Mouse (Mus musculus) lung, embryonic 15.5 days (tissue): ENCODE measurements at regions not wholly inside any gene's neighbourhood (a gene's known extent, or its start where the extent isn't known, plus 50 kb on each side); places are given as distances from the start of the nearest gene placed in this dataset.

Source experiments
- ATAC-seq: fragments of 200-750 bp; cut with Nextera tagmentation; 2 replicates; pipeline ENCODE4 v1.8.0; 2017; ENCODE audit warnings: moderate number of reproducible peaks, borderline replicate concordance; ENCODE audit not compliant: low FRiP score, low TSS enrichment; ENCODE audit errors: extremely low read depth
- H3K27ac ChIP-seq: fragments of 300-500 bp; sonication (generic); 2 replicates; pipeline ENCODE4 v1.5.1; 2015; ENCODE audit warnings: moderate library complexity, mild to moderate bottlenecking, inconsistent platforms
- H3K27me3 ChIP-seq: fragments of 300-500 bp; sonication (generic); 2 replicates; pipeline ENCODE4 v1.6.1; 2015; ENCODE audit warnings: inconsistent platforms
- H3K36me3 ChIP-seq: fragments of 300-500 bp; sonication (generic); 2 replicates; pipeline ENCODE4 v1.6.1; 2015; ENCODE audit warnings: inconsistent platforms
- H3K4me1 ChIP-seq: fragments of 300-500 bp; sonication (generic); 2 replicates; pipeline ENCODE4 v1.6.1; 2015; ENCODE audit warnings: inconsistent platforms
- H3K4me2 ChIP-seq: fragments of 300-500 bp; sonication (generic); 2 replicates; pipeline ENCODE4 v1.6.1; 2015; ENCODE audit warnings: inconsistent platforms, mild to moderate bottlenecking, moderate library complexity
- H3K4me3 ChIP-seq: fragments of 300-500 bp; sonication (generic); 2 replicates; pipeline ENCODE4 v1.5.1; 2015; ENCODE audit warnings: mild to moderate bottlenecking, inconsistent platforms
- H3K9ac ChIP-seq: fragments of 300-500 bp; sonication (generic); 2 replicates; pipeline ENCODE4 v1.6.1; 2015; ENCODE audit warnings: inconsistent platforms
- H3K9me3 ChIP-seq: fragments of 300-500 bp; sonication (generic); 2 replicates; pipeline ENCODE4 v1.6.1; 2016; ENCODE audit warnings: inconsistent platforms
- WGBS: fragments of 180-500 bp; shearing (Covaris S2); methylation state at CpG from one replicate; pipeline ENCODE4 v1.1.7; 2015; 5-methylcytosine and 5-hydroxymethylcytosine counted together

- Histone ChIP-seq H3K4me3 (no peak overlapping the region), H3K27ac (no peak overlapping the region), H3K9ac (no peak overlapping the region), H3K4me1 (0 out of 2 replicates have a peak, but pooled peaks cover 7% of the 10 kb centered on the region), H3K9me3 (no peaks in the 10 kb centered on the region), H3K27me3 (no peaks in the 10 kb centered on the region), H3K36me3 (no peaks in the 10 kb centered on the region), H3K4me2 (no peak overlapping the region)
- no peak for ATAC-seq
- 27% methylated on average over 6 of the region's 6 CpGs for WGBS
These were observed 166.3 kb upstream of the Lsm8 start for GRCm38 (mm10) chr6:18682043-18682442.

- no peaks in the 10 kb centered on the region for H3K27me3 ChIP-seq
- no peak overlapping the region for H3K4me3 ChIP-seq
- H3K4me2 ChIP-seq: no peak overlapping the region
- WGBS: 40% methylated on average over 11 of the region's 11 CpGs
- H3K4me1 ChIP-seq: no peaks in the 10 kb centered on the region
- no peak; the same call in 1 of the 2 replicates for ATAC-seq
- H3K9me3 ChIP-seq: no peaks in the 10 kb centered on the region
- H3K9ac ChIP-seq: no peak overlapping the region
- H3K27ac ChIP-seq: no peak overlapping the region
- no peaks in the 10 kb centered on the region for H3K36me3 ChIP-seq
These were observed 159.6 kb upstream of the Lsm8 start for GRCm38 (mm10) chr6:18688652-18689348.

DNA sequence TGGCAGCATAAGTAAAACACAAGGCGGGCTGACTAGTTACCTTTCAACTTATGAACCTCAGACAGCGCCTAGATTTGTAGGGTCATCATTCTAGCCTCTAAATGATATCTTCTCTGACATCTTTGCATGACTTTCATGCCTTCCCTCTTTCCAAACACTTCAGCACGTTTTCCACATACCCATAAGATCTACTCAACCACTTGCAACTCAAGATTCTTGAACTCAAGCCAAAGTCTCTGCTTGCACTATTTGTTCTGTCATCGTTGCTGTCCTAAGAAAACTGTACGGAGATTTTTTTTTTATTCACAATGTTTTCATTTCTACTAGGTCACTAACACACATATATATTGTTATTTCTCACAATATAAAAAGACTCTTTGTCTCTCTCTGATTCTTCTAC is 150.8 kb upstream of the Lsm8 start:
- no peaks in the 10 kb centered on the region for H3K9me3 ChIP-seq
- WGBS: 34% methylated on average over 5 of the region's 5 CpGs
- H3K36me3 ChIP-seq: no peaks in the 10 kb centered on the region
- no peak for ATAC-seq
- H3K4me3 ChIP-seq: no peak overlapping the region
- peaks cover 12% of the 10 kb centered on the region; the same call in 1 of the 2 replicates for H3K4me1 ChIP-seq
- no peak overlapping the region for H3K27ac ChIP-seq
- no peaks in the 10 kb centered on the region for H3K27me3 ChIP-seq
- no peak overlapping the region for H3K4me2 ChIP-seq
- no peak overlapping the region for H3K9ac ChIP-seq

- H3K27ac ChIP-seq: no peak overlapping the region
- no peak overlapping the region for H3K4me3 ChIP-seq
These were observed 149.2 kb upstream of the Lsm8 start for GRCm38 (mm10) chr6:18698989-18699728.

GRCm38 (mm10) chr6:18699729-18700386 is 148.5 kb upstream of the Lsm8 start:
- Histone ChIP-seq H3K4me3 (no peak overlapping the region), H3K9me3 (no peaks in the 10 kb centered on the region), H3K27me3 (no peaks in the 10 kb centered on the region), H3K27ac (no peak overlapping the region), H3K4me1 (peaks cover 12% of the 10 kb centered on the region; the same call in 1 of the 2 replicates), H3K4me2 (no peak overlapping the region), H3K9ac (no peak overlapping the region), H3K36me3 (no peaks in the 10 kb centered on the region)
- no peak for ATAC-seq
- WGBS: 38% methylated on average over 12 of the region's 12 CpGs

More at GRCm38 (mm10) chr6:18698989-18699728, 149.2 kb upstream of the Lsm8 start:
- Histone ChIP-seq H3K9ac (no peak overlapping the region), H3K9me3 (no peaks in the 10 kb centered on the region), H3K4me2 (no peak overlapping the region), H3K36me3 (no peaks in the 10 kb centered on the region), H3K4me1 (peaks cover 12% of the 10 kb centered on the region; the same call in 1 of the 2 replicates), H3K27me3 (no peaks in the 10 kb centered on the region)
- ATAC-seq: no peak
- 40% methylated on average over 4 of the region's 4 CpGs for WGBS

DNA sequence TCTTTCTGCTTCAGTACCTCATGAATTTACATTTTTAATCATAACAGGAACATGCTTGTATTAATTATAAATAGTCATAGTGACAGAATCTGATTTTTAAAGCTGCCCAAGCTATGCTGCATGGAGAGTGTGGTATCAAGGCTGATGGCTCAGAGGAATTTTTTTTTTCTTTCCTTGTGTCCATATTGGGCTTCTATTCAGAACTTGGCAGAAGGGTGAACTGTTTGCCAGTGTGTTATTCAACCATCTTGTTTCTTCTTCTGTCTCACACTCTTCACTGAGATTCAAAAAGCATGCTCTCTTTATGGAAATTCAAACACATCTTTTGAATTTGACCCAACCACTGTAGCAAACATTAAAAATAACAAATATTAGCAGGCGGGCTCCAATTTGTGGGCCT is 137.6 kb upstream of the Lsm8 start:
- no peaks in the 10 kb centered on the region for H3K27me3 ChIP-seq
- no peaks in the 10 kb centered on the region for H3K9me3 ChIP-seq
- H3K4me2 ChIP-seq: no peak overlapping the region
- H3K4me1 ChIP-seq: no peaks in the 10 kb centered on the region
- WGBS: 95% methylated on average over 1 of the region's 1 CpGs
- H3K4me3 ChIP-seq: no peak overlapping the region
- no peak overlapping the region for H3K9ac ChIP-seq
- no peak overlapping the region for H3K27ac ChIP-seq
- H3K36me3 ChIP-seq: no peaks in the 10 kb centered on the region
- ATAC-seq: no peak

GRCm38 (mm10) chr6:18748859-18749258 is 99.5 kb upstream of the Lsm8 start:
- WGBS: 75% methylated on average over 2 of the region's 2 CpGs
- H3K9ac ChIP-seq: no peak overlapping the region
- no peak for ATAC-seq

GRCm38 (mm10) chr6:18764536-18764935 is 83.8 kb upstream of the Lsm8 start:
- H3K9ac ChIP-seq: no peak overlapping the region
- no peak overlapping the region for H3K4me3 ChIP-seq
- no peaks in the 10 kb centered on the region for H3K27me3 ChIP-seq
- no peak overlapping the region for H3K4me2 ChIP-seq
- no peaks in the 10 kb centered on the region for H3K36me3 ChIP-seq
- H3K27ac ChIP-seq: no peak overlapping the region
- H3K9me3 ChIP-seq: no peaks in the 10 kb centered on the region
- H3K4me1 ChIP-seq: no peaks in the 10 kb centered on the region
- 89% methylated on average over 2 of the region's 2 CpGs for WGBS
- ATAC-seq: no peak

More at GRCm38 (mm10) chr6:18748859-18749258, 99.5 kb upstream of the Lsm8 start:
- Histone ChIP-seq H3K4me3 (no peak overlapping the region), H3K27me3 (no peaks in the 10 kb centered on the region), H3K4me1 (no peaks in the 10 kb centered on the region), H3K36me3 (no peaks in the 10 kb centered on the region), H3K27ac (no peak overlapping the region), H3K4me2 (no peak overlapping the region), H3K9me3 (no peaks in the 10 kb centered on the region)

GRCm38 (mm10) chr6:18795390-18795789 is 53.0 kb upstream of the Lsm8 start:
- Histone ChIP-seq H3K9ac (no peak overlapping the region), H3K27me3 (no peaks in the 10 kb centered on the region), H3K4me2 (no peak overlapping the region), H3K36me3 (no peaks in the 10 kb centered on the region), H3K4me3 (no peak overlapping the region), H3K9me3 (no peaks in the 10 kb centered on the region), H3K27ac (no peak overlapping the region), H3K4me1 (no peaks in the 10 kb centered on the region)
- ATAC-seq: no peak
- 62% methylated on average over 4 of the region's 4 CpGs for WGBS

DNA sequence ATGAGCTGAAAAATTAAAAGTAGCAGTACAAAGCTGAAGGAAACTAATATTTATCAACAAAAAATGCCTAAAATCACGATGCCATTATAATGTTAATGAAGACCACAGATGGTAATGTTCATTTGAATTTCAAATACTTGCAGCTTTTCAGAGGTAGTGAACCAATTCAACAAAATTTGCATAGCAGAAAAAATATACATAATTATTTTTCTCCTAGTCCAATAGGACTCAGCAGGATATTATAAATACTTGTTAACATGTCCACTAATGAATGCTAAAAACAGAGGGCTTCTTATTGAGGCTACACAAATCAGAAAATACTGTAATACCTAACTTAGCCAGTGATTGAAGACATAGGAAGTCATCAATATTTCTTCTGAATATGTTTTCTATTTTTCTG is 52.5 kb upstream of the Lsm8 start:
- Histone ChIP-seq H3K4me2 (no peak overlapping the region), H3K36me3 (no peaks in the 10 kb centered on the region), H3K27ac (no peak overlapping the region), H3K9ac (no peak overlapping the region), H3K27me3 (no peaks in the 10 kb centered on the region), H3K4me1 (no peaks in the 10 kb centered on the region), H3K4me3 (no peak overlapping the region), H3K9me3 (no peaks in the 10 kb centered on the region)
- WGBS: 52% methylated on average over 1 of the region's 1 CpGs
- ATAC-seq: no peak

- Histone ChIP-seq H3K4me1 (no peaks in the 10 kb centered on the region), H3K9me3 (no peaks in the 10 kb centered on the region), H3K4me3 (no peak overlapping the region), H3K36me3 (no peaks in the 10 kb centered on the region), H3K4me2 (no peak overlapping the region), H3K9ac (no peak overlapping the region), H3K27me3 (no peaks in the 10 kb centered on the region), H3K27ac (no peak overlapping the region)
- no peak for ATAC-seq
These were observed 51.8 kb upstream of the Lsm8 start for GRCm38 (mm10) chr6:18796540-18796939.
